Mouse (Mus musculus) lung, adult 2 months (tissue): ENCODE data around the gene Olfr329-ps. TPM values are rescaled to one million over a fixed set of nuclear protein-coding genes. Genes with fewer than 3 reads are reported as not detected.

Experiments
- DNase-seq: peaks from one replicate; pipeline ENCODE4 v3.0.0; 2022
- H3K4me1 ChIP-seq: fragments of 200-500 bp; 2 replicates; pipeline ENCODE4 v1.6.1; 2011; ENCODE audit warnings: low read length; ENCODE audit not compliant: control insufficient read depth, insufficient read depth
- H3K4me3 ChIP-seq: fragments of 200-500 bp; replicated peaks from 2 replicates; pipeline ENCODE3; 2011; ENCODE audit warnings: low read depth, mild to moderate bottlenecking, control low read depth, low read length; ENCODE audit errors: extremely low read depth
- CTCF ChIP-seq: fragments of 200-500 bp; IDR thresholded peaks from 2 replicates; pipeline ENCODE4 v1.5.1; 2011; ENCODE audit warnings: mild to moderate bottlenecking, low read length, control low read depth; ENCODE audit not compliant: insufficient read depth
- POLR2A ChIP-seq: fragments of 200-500 bp; IDR thresholded peaks from 2 replicates; pipeline ENCODE4 v1.6.1; 2011; ENCODE audit warnings: low read depth, mild to moderate bottlenecking, control low read depth, low read length, borderline replicate concordance; ENCODE audit errors: extremely low read depth
- WGBS: fragments of 180-500 bp; shearing (Covaris S2); methylation state at CpG from one replicate; pipeline ENCODE4 v1.1.7; 2018; 5-methylcytosine and 5-hydroxymethylcytosine counted together
- polyA plus RNA-seq: library from polyadenylated mRNA; depleted of rRNA; stranded (reverse); fragments of >200 nt; gene quantifications from 2 replicates; pipeline ENCODE4 v1.2.3, GENCODE M21; 2012; rRNA removed

The Olfr329-ps gene
- polyA plus RNA-seq, 1 experiment: 0.08 TPM

- no peak for DNase-seq
- H3K4me1 ChIP-seq: no peaks in the 10 kb centered on the region
- H3K4me3 ChIP-seq: no peak overlapping the region
- 41% methylated on average over 3 of the region's 3 CpGs for WGBS
- TF ChIP-seq CTCF (no peak), POLR2A (no peak)
Measured at GRCm38 (mm10) chr11:58499290-58499689, 46.9 kb downstream of the Olfr329-ps start.

- no peaks in the 10 kb centered on the region for H3K4me1 ChIP-seq
- TF ChIP-seq CTCF (no peak), POLR2A (no peak)
- 73% methylated on average over 9 of the region's 9 CpGs for WGBS
- no peak overlapping the region for H3K4me3 ChIP-seq
- DNase-seq: no peak
Measured at GRCm38 (mm10) chr11:58498761-58499160, 47.5 kb downstream of the Olfr329-ps start.

GRCm38 (mm10) chr11:58492455-58492854 is 53.8 kb downstream of the Olfr329-ps start, which contains the start of gene Olfr332:
Olfr332 (minus strand) TSS chr11:58492555.
- Histone ChIP-seq H3K4me1 (no peaks in the 10 kb centered on the region), H3K4me3 (no peak within 1 kb of the TSS)
- TF ChIP-seq CTCF (no peak), POLR2A (no peak)
- WGBS: 66% methylated on average over 2 of the region's 2 CpGs
- DNase-seq: no peak

Other genes with a start within 250 kb of the Olfr329-ps start
- 17.0 and 24.1 TPM in 2 replicates for gene Zfp692, start 239.4 kb downstream of the Olfr329-ps start, polyA plus RNA-seq
- gene Zfp672, start 216.1 kb downstream of the Olfr329-ps start, polyA plus RNA-seq: 30.2 and 30.6 TPM in 2 replicates
- gene Sh3bp5l, start 215.7 kb downstream of the Olfr329-ps start, polyA plus RNA-seq: 29.4 and 36.5 TPM in 2 replicates
- gene Lypd8, start 167.4 kb downstream of the Olfr329-ps start, polyA plus RNA-seq: 0.71 and 47.1 TPM in 2 replicates
- gene 1810065E05Rik, start 125.3 kb downstream of the Olfr329-ps start, polyA plus RNA-seq: 1.7 TPM in 1 of 2 replicates, not detected in the other
- gene Gm12253, start 113.9 kb downstream of the Olfr329-ps start, polyA plus RNA-seq: not detected in 2 replicates
- gene Lypd9, start 93.5 kb downstream of the Olfr329-ps start, polyA plus RNA-seq: not detected in 2 replicates
- not detected in 2 replicates for gene Olfr30, start 84.2 kb downstream of the Olfr329-ps start, polyA plus RNA-seq
- gene Olfr332, start 53.9 kb downstream of the Olfr329-ps start, polyA plus RNA-seq: not detected in 2 replicates
- gene Olfr331, start 43.9 kb downstream of the Olfr329-ps start, polyA plus RNA-seq: not detected in 2 replicates
- gene Olfr330, start 11.6 kb downstream of the Olfr329-ps start, polyA plus RNA-seq: not detected in 2 replicates
- not detected in 2 replicates for gene Olfr328, start 9.2 kb upstream of the Olfr329-ps start, polyA plus RNA-seq
- gene Olfr224, start 24.1 kb upstream of the Olfr329-ps start, polyA plus RNA-seq: 0.07 TPM in 1 of 2 replicates, not detected in the other
- not detected in 2 replicates for gene Olfr325, start 31.3 kb upstream of the Olfr329-ps start, polyA plus RNA-seq
- gene Olfr324, start 48.7 kb upstream of the Olfr329-ps start, polyA plus RNA-seq: not detected in 2 replicates
- gene 2210407C18Rik, start 69.7 kb upstream of the Olfr329-ps start, polyA plus RNA-seq: not detected in 2 replicates
- not detected in 2 replicates for gene Olfr323, start 84.1 kb upstream of the Olfr329-ps start, polyA plus RNA-seq
- gene Trim58, start 94.0 kb upstream of the Olfr329-ps start, polyA plus RNA-seq: 0.08 TPM in 1 of 2 replicates, not detected in the other
- not detected in 2 replicates for gene Olfr322, start 112.4 kb upstream of the Olfr329-ps start, polyA plus RNA-seq
- gene Olfr320, start 134.7 kb upstream of the Olfr329-ps start, polyA plus RNA-seq: not detected in 2 replicates
- gene Olfr319, start 152.7 kb upstream of the Olfr329-ps start, polyA plus RNA-seq: not detected in 2 replicates
- gene Olfr318, start 177.6 kb upstream of the Olfr329-ps start, polyA plus RNA-seq: not detected in 2 replicates
- gene Olfr317, start 192.8 kb upstream of the Olfr329-ps start, polyA plus RNA-seq: not detected in 2 replicates
- gene Olfr316, start 206.3 kb upstream of the Olfr329-ps start, polyA plus RNA-seq: not detected in 2 replicates
- gene Olfr315, start 226.8 kb upstream of the Olfr329-ps start, polyA plus RNA-seq: not detected in 2 replicates
- gene Olfr314, start 236.5 kb upstream of the Olfr329-ps start, polyA plus RNA-seq: not detected in 2 replicates